Mouse (Mus musculus) yolk sac, embryonic 10.5 days (tissue): ENCODE data around the gene Ddx50.

Experiments
- DNase-seq: peaks from one replicate; pipeline ENCODE4 v3.0.0-alpha.2; 2017; ENCODE audit warnings: low spot score

The Ddx50 gene

GRCm38 (mm10) chr10:62650881-62651810 is at the start of gene Ddx50:
TSS of gene Ddx50 (minus strand) at chr10:62651218.
- peak; percentile 99 for DNase-seq

- DNase-seq, result no peak
Measured at GRCm38 (mm10) chr10:62692771-62693170, 41.8 kb upstream of the Ddx50 start.

GRCm38 (mm10) chr10:62692244-62692643 is 41.2 kb upstream of the Ddx50 start:
- no peak for DNase-seq

- DNase-seq, result no peak
Measured at GRCm38 (mm10) chr10:62687032-62687674, 36.1 kb upstream of the Ddx50 start.

GRCm38 (mm10) chr10:62683043-62683442 is 32.0 kb upstream of the Ddx50 start:
- DNase-seq, result peak; percentile 13

- no peak for DNase-seq
Measured at GRCm38 (mm10) chr10:62679833-62680232, 28.8 kb upstream of the Ddx50 start.

GRCm38 (mm10) chr10:62677329-62677728 is 26.3 kb upstream of the Ddx50 start:
- no peak for DNase-seq

- no peak for DNase-seq
Measured at GRCm38 (mm10) chr10:62676196-62676595, 25.2 kb upstream of the Ddx50 start.

- no peak for DNase-seq
Measured at GRCm38 (mm10) chr10:62672359-62672758, 21.3 kb upstream of the Ddx50 start.

GRCm38 (mm10) chr10:62669245-62669644 is 18.2 kb upstream of the Ddx50 start:
- DNase-seq, result no peak

GRCm38 (mm10) chr10:62668463-62668862 is 17.4 kb upstream of the Ddx50 start:
- DNase-seq, result no peak

GRCm38 (mm10) chr10:62668043-62668442 is 17.0 kb upstream of the Ddx50 start:
- DNase-seq, result no peak

GRCm38 (mm10) chr10:62664963-62665590 is 14.1 kb upstream of the Ddx50 start:
- DNase-seq, result no peak

- DNase-seq, result no peak
Measured at GRCm38 (mm10) chr10:62664171-62664570, 13.2 kb upstream of the Ddx50 start.

- DNase-seq, result no peak
Measured at GRCm38 (mm10) chr10:62656711-62657110, 5.7 kb upstream of the Ddx50 start.

GRCm38 (mm10) chr10:62651961-62652360 is 943 bp upstream of the Ddx50 start:
- DNase-seq, result no peak

- DNase-seq, result no peak
Measured at GRCm38 (mm10) chr10:62650358-62650782, 648 bp downstream of the Ddx50 start.

GRCm38 (mm10) chr10:62604161-62604560 is 46.9 kb downstream of the Ddx50 start:
- no peak for DNase-seq

- DNase-seq, result no peak
Measured at GRCm38 (mm10) chr10:62603233-62604030, 47.6 kb downstream of the Ddx50 start.

- peak; percentile 90 for DNase-seq
Measured at GRCm38 (mm10) chr10:62602177-62603040, 48.6 kb downstream of the Ddx50 start, which contains the start of gene Ddx21. TSS of gene Ddx21 (minus strand) at chr10:62602281.

GRCm38 (mm10) chr10:62601833-62602176 is 49.2 kb downstream of the Ddx50 start:
- DNase-seq, result no peak
